Mouse (Mus musculus): Measurements from ENCODE around the gene Cnot6l.

Cnot6l gene

DNA sequence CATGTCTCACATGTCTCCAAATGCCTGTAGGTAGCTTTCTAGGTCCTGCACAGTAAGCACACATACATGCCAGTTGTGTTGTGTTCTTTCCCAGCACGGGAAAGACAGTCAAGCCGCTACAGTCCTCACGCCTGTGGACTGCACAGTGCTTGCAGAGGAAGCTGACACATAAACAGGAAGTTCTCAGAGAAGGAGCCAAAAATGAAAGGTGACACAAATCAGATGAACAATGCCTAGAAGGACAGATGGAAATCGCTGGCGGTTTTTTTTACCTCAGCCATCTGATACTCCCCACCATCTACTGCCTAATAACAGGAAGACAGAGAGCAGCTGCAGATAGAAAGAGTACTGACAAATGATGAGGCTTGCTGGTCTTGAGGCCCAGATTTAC is at the start of gene Cnot6l:
Cnot6l (minus strand) TSS at position 151 of the 391 bp plus-strand sequence.
- peak; percentile 60 for DNase-seq (ENCODE audit: low spot score)

DNA sequence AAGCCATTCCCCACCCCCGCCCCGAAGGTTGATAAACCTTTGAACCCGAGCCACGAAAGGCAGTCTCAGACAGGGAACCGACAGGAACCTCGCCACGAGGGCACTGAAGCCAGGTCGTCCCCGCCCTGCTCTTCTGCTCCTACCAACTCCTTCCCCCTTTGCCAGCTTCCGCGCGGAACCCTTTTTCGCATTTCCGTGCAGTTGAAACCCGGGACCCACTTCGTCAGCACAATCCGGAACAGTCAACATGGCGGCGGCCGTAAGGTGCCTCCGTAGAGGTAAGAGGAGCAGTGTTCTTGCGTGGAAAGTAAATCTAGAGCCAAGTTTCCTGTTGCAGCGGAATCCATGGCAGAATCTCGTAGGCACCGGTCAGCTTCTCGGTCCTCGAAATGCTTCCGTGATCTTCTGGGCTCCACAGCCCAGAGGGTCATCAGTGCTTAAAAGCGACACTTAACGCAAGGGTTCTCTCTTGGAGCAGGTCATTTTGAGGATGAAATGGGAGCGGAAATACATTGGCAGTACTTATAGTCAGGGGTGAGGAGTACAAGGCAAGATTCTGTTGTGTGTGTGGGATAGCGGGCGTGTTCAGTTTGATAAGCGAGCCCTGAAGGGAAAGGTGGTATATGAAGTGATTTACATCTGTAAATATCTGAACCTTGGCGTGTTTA is 46.1 kb upstream of the Cnot6l start:
- peak; percentile 94 for DNase-seq (ENCODE audit: low spot score)

DNA sequence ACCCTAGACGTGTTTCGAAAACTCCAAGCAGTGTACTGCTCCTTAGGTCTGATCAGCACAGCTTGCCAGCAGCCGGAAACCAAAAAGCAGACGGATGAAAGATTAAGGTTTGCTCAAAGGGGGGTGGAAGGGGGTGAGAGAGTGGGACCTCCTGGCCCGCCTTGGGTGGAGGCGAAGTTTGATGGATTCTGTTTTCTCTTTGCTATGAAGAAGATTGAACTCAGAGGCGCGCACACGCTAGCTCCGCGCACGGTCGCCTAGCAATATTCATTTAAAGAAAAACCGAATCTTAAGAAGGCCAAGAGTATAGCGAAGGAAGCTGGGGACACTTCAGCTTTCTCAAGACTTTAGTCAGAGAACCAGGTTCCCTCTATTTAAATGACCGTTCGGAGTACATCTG is 45.5 kb upstream of the Cnot6l start, which contains the start of gene Mrpl1:
Mrpl1 (plus strand) TSS at position 35 of the 400 bp plus-strand sequence.
- DNase-seq (ENCODE audit: low spot score) = peak; percentile 45

DNA sequence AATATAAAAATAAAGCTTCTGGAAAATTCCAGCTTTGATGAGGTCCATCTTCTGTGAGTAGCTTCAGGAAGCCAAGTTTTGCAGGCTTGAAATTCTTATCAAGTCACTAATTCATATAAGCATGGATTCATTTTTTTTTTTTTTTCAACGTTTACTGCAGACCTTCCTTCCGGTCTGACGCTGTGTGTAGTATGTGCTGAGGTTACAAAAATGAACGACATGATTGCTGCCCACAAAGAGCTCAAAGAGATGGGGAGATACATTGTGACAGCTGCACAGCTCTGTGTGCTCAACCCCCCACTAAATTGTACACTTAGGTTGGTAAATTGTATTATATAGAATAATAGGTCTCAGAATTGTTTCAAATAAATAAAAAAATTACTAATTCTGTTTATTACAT is 44.6 kb upstream of the Cnot6l start:
- no peak for DNase-seq (ENCODE audit: low spot score)

DNA sequence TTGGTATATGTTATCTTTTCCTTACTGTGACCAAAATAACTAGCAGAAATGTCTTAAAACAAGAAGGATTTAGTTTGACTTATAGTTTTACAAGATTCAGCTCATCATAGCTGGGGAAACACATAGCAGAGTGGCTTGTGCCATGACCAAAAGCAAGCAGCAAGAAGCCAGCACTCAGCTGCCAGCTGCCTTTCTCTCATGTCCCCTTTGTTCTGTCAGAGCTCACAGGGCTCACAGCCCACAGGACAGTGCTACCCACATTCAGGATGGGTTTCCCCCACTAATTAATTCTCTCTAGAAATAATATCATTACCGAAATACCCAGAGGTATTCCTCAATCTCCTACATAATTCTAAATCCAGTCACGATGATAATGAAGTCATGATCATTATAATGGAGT is 43.6 kb upstream of the Cnot6l start:
- no peak for DNase-seq (ENCODE audit: low spot score)

DNA sequence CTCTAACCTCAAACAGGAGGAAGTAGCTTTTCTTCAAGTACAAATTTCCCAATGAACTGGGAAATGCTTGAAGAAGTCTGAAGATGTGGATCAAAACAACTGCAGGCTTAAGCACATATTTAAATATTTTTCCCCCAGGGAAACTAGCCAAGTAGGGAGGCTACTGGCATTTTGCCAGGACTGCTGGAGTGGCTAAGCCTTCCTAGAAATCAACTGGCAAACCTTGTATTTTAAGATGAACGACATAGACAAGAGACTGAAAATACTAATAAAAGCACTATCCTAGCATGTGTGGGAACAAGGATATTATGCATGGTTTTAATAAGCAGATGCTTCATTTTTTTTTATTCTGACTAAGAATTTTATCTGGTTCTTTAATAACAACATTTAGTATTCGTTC is 42.9 kb upstream of the Cnot6l start:
- DNase-seq (ENCODE audit: low spot score) = no peak

DNA sequence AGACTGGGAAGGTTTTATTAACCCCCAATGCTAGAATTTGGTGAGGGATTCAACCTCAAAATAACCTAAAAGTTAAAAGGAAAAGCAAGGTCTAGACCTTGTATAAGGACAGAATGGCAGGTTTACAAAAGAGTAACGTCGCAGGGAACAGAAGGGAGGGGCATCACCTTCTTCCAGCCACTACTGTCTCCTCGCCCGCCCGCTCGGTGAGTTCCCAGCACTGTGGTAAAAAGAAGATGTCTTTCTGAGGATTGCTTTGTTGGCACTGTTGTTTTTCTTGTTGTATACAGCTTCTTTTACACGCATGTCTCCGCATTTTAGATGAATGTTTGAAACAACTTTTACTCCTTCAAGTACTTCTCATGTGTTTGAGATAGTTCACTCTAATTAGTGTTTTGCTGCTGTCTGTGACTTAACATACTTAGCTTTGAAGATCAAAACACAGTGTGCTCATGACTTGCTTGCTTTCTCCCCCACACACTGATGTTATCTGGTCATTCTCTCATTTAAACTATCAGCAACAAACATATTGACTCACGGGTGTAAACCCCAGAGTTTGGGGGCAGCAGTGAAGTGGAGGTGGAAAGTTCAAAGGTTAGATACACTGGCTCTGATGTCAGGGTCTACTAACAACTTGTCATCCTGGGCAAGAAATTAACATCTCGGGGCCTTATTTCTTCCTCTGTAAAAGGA is 37.6 kb upstream of the Cnot6l start:
- DNase-seq (ENCODE audit: low spot score) = no peak

DNA sequence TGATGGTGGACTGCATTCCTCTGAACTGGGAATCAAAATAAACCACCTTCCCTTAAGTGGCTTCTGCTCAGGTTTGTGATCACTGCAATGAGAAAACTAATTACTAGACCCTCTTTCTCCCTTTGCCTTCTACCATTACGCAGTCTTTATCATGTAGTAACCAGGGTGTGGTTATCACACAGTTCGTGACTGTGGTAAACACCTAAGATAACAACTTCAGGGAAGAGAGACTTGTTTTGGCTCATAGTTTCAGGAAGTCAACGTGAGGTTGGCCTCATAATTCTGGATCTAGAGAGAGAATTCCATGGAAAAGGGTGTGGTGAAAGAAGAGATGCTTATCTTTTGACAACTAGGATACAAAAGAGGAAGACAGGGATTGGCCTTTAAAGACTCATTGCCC is 36.3 kb upstream of the Cnot6l start:
- DNase-seq (ENCODE audit: low spot score) = no peak

DNA sequence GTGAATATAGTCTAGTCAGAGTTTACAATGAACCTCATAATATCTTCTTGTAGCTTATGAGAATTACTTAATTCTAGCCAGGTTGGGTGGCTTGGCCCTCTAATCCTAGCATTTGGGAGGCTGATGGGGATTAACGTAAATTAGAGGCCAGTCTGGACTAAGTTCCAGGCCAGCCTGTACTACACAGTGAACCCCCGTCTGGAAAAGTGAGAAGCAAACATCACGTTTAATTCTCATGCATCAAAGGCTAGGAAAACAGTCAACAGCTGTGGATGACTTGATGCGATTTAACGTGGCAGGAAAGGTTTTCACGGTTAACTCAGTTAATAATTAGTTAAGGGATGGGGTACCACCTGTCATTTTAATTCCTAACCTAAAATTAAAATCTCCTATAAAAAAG is 34.3 kb upstream of the Cnot6l start:
- peak; percentile 31 for DNase-seq (ENCODE audit: low spot score)

DNA sequence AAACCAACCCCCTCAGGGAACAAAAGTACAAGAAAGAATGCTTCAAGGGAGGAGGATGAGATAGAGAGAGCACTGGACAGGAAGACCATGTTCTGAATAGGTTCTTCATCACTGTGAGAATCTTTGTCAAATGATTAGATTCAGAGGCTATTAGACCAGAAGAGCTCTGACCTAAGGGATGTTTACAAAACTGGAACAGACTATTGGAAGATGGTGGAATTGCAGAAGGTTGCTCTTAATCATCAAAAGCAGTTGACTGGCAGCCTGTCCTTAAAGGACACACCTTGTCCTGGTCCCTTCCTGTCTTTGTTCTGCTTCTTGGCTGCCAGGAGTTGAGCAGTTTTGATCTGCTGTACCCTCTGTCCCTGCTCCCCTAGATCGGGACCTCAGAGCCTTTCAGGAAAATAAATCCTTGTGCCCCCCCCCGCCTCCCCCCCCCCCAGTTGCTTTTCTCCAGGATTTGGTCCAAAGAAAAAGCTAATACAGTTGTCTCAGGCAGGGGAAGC is 32.6 kb upstream of the Cnot6l start:
- no peak for DNase-seq (ENCODE audit: low spot score)

DNA sequence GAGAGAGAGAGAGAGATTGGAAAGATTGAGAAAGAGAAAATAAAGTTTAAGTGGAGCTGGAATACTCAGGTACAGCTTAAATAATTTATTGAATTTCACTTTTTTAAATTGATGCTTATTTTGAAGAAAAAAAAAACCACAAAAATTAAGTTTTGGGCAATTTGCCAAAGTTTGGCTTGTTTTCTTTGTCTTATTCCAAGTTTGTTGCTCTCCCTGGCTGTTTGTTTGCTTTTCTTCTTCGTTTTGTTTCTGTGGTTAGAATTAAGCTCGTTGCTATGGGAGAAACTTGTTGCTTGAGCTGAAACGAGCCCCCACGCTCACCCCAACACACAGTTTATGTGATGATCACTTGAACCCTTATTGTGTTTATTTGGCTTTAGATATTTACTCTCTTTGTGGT is 27.3 kb upstream of the Cnot6l start:
- no peak for DNase-seq (ENCODE audit: low spot score)

DNA sequence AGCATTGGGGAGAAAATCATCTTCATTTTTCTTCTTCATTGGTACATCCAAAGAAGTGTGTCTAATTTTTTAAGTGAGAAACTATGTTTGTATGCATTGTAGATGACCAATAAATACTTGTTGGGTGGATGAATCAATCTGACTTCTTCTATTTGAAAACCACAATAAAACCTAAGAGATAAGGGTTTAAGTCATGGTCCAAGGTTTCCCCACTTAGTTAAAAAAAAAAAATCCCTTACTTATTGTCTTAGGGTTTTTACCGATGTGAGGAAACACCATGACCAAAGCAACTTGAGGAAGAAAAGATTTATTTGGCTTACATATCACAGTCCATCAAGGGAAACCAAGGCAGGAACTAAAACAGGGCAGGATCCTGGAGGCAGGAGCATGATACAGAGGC is 25.8 kb upstream of the Cnot6l start:
- DNase-seq (ENCODE audit: low spot score) = no peak

DNA sequence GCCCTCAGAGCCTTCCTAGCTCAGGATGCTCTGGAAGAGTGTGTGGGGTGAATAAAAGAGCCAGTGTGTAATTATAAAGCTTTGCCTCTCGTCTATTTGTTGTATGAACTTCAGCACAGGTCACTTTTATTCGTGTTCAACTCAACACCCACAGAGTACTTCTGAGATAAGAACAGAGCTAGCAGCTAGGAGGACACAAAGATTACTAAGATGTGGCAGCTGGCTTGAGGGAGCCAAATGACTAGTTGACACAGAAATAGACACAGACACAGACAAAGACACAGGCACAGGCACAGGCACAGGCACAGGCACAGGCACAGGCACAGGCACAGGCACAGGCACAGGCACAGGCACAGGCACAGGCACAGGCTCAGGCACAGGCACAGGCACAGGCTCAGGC is 20.0 kb upstream of the Cnot6l start:
- DNase-seq (ENCODE audit: low spot score) = no peak

DNA sequence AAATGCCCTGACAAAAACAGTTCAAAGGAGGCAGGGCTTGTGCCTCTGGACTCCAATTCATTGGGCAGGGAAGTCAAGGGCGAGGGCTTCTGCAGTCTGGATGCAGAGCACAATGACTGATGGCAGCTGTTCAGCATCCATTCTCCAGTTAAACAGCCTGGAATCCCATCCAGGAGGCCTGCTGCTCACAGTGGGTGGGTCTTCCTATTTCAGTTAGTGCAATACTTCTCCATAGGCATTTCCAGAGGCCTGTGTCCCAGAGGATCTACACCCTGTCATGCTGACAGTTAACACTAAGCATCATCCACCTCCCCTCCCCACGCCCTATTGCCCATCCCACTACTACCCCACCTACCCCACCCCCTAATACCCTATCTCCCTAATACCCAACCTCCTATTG is 19.2 kb upstream of the Cnot6l start:
- DNase-seq (ENCODE audit: low spot score) = no peak

DNA sequence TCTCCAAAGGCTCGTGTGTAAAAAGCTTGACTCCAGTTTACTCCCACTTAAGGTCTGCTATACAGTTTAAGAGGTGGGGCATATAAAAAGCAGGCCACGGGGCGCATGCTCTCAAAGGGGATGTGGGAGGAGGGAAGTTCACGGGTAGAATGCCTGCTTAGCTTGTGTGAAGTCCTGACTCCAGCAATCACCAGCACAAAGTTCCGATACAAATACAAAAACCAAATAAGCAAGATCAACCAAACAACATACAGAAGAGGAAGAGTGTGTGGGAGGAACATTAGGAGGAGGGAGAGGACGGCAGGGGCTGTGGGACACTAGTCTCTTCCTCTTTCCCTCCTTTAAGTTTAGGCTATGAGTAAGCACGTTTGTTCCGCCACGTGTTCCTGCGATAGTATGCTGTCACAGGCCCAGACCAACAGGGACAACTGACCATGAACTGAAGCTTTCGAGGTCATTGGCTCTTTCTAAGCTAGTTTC is 12.9 kb upstream of the Cnot6l start:
- no peak for DNase-seq (ENCODE audit: low spot score)

DNA sequence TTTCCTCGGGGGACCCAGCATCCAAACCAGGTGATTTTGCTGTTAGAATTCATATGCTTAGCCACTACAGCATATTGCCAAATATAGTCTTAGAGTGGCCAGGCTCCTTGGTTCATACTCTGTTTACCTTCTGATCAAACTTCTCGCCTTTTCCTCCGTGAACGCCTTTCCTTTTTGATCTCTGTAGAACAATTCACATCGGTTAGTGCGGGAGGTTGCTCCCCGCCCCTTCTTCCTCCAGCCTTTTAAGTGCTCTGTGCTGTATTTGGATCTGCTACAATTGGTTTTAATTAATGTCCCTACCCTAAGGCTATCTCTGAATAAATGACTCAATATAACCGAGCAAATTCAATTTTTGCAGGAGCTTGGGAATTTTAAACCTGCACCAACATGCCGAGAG is 12.2 kb upstream of the Cnot6l start:
- DNase-seq (ENCODE audit: low spot score) = no peak

DNA sequence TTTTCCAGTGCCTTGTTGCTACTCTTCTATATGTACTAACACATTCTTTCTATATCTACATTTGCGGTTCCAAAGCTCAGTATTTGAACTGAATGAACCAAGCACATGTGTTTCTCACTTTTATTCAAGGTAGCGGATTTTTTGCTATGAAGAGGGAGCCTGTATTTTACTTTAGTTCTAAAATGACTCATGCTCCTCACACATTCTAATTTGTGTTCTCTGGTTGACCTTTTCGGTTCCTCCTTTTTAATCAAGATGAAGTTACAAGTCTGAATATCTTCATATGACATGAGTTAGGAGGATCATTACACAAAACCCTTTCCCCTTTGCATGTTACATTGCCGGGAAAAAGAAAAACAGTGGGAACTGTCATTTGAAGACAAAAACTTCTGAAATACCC is 7.8 kb upstream of the Cnot6l start:
- DNase-seq (ENCODE audit: low spot score) = no peak

DNA sequence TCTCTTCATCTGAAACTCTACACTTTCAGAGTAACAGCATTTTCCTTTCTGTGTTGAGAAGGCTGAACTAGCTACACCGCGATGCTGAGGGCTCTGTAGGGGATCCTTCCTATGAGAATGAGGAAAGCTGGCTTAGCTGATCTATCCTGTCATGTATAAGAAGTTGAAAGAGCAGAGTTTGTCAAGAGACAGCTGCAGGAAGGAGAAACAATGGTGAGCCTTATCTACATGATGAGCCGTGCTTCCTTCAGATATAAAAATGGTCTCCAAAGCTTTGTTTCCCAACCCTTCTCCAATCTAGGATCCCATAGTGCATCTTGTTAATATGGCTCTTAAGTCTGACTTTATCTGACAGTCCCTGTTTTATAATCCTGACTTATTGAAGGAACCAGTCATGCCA is 6.5 kb upstream of the Cnot6l start:
- no peak for DNase-seq (ENCODE audit: low spot score)

DNA sequence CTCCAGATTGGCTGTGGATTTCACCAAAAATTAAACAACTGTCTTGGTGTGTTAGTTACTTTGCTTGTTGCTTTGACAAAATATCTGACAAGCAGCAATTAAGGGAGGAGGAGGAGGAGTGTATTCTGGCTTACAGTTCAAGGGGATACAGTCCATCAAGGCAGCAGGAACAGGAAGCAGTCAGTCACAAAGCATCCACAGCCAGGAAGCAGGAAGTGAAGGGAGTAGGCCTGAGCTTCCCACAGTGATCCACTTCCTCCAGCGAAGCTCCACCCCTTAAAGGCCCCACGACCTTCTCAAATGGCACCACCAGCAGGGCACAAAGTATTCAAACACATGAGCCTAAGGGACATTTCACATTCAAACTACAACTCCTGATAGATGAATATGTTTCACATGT is 2.8 kb upstream of the Cnot6l start:
- no peak for DNase-seq (ENCODE audit: low spot score)

DNA sequence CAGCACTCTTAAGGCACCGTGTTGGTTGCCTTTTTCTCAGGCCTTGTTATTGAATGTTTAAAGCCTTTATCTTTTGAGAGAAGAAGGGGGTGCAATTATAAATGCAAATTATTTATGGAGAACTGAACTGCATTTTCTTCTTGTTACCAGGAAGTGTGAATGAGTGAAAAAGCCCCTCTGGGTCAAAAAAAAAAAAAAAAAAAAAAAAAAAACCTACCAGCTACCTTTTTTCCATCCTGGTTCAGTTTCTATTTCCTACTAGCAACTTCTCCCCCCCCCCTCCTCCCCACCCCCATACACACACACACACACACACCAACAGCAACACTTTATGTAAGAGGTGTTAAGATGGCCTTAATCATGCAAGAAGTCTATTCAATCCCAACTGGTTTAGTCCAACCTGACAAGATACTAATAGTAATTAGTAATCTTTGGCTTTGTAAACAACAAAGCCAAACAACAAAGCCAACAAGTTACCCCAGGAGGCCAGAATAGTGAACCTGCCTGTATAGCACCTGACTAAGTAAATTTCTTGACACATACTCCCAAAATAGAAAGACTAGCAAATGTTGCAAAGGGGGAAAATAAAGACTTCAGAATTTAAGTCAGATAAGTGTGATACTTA is 463 bp downstream of the Cnot6l start:
- DNase-seq (ENCODE audit: low spot score) = peak; percentile 5

DNA sequence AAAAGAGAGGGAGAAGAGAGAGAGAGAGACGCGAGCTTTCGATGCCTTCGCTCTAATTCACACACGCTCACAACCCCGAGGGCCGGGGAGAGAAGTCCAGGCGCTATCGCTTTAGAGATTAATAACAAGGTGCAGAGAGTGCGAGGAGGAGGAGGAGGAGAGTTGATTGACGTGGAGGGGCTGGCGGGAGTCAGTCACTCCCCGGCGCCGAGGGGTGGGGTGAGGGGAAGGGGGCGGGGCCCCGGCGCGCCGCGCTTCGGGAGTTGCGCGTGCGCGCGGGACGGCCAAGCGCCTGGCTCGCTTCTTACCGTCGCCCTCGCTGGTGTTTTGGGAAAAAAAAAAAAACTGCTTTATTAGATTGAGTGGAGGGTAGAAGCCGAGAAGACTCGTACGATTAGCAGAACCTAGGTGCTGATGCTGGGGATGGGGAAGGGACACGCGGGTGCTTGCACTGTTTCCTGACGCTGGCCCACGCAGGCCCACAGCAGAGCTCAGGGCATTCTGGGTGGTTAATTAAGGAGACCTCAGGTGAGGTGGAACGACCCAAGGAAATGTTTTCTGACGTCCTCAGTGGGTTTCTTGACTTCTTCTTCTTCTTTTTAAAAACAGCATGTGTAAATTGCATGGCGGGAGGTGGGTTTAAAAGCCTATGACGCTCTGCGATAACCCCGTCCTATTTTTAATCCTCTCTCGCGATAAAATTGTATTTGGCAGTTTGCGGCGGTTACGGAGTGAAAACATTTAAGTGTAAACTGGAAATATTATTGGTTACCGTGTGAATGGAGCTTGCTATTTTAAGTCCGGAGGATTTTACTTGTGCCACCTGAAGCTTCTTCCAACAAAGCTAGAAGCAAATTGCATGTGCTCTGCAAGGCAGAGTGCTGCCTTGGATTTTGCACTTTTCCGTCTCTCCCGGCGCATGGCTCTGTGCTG is 1.3 kb downstream of the Cnot6l start:
- peak; percentile 90 for DNase-seq (ENCODE audit: low spot score)

Measured in retina, embryonic 14.5 days (tissue).